Comparison of ENCODE assay signal across 8 mouse cellular contexts in the genomic region with DNA sequence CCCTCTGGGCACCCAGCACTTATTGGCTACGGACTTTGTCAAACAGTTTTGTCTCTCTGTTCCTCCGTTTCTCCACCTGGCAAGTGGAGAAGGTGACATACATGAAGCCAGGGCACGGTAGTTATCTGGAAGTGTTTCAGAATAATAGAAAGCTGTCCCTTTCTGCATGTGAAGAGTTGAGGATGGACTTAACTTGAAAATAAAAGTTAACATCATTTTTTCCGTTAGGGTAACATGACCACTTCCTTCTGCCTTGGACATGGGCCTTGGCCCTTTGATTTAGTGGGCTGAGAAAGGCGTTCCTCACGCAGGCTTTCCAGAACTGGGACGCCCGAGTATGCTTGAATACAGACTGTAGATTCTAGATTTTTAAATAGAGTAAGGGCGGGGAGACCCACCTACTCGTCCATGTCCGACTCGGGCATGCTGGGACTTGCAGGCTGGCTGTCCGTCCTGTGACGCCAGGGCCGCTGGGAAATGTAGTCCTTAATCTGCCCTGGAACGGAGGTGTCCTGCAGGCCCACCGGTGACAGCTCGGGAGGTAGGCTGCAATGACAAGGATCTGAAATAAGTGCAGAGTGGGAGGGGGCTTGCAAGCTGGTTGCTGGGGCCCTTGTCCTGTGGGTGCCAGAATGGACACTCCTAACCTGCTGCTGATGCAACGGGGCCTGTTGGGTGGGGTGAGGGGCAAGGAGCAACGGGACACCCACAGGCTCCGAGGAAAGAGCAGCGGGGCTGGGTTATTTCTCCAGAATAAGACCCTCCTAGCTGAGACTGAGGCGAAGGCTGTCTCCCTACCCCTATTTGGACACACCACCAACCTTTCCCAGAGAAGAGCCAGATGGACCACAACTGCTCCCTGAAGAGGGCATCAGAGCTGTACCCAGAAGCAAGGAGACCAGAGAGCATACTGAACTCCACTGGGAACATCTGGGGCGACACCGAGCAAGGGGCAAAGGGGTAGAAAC. TPM values are rescaled to one million over a fixed set of nuclear protein-coding genes. Genes with fewer than 3 reads are reported as not detected.
DNase-seq lines count a peak whose midpoint lies in the region; ATAC-seq lines count a peak whose summit lies in the region.

A gene (plus strand): TSS at position 475 of the 968 bp plus-strand sequence.

- peaks cover 76% of the 10 kb centered on the region for H3K4me1 ChIP-seq in megakaryocyte, embryonic 14.5 days

- H3K27me3 ChIP-seq in megakaryocyte, embryonic 14.5 days (replicated peaks): no peaks in the 10 kb centered on the region

- peaks cover 35% of the 10 kb centered on the region for H3K36me3 ChIP-seq in megakaryocyte, embryonic 14.5 days (replicated peaks; ENCODE audit: low read length)

- ATAC-seq in inflammation-experienced regulatory T-cells, adult 6 months: peak; percentile 52

- no peaks in the 10 kb centered on the region for H3K9me3 ChIP-seq in megakaryocyte, embryonic 14.5 days

- H3K4me3 ChIP-seq in megakaryocyte, embryonic 14.5 days (replicated peaks): peak within 1 kb of the TSS; percentile 90

- peak; percentile 91 for DNase-seq in adrenal gland, adult 2 months
- peak; percentile 89 for DNase-seq in embryo, embryonic 11 days
- peak; percentile 80 for DNase-seq in gastrocnemius, postnatal 25 days
- peak; percentile 52 to 81 for DNase-seq in left cerebral cortex, adult 9 months (ENCODE audit: low spot score in 2 of 2)
- peak; percentile 90 to 93 for DNase-seq in right cerebral cortex, postnatal 10 days (ENCODE audit: low spot score in 2 of 2)
- DNase-seq in urinary bladder, postnatal 36 days (ENCODE audit: low spot score in 2 of 2): peak; percentile 76 to 78

RNA-seq across cellular contexts. Expression of the gene that starts here (rescaled TPM):
- 10 to 100 TPM; 20.1 to 26.0 TPM for total RNA-seq in adrenal gland, adult 2 months (2021)
- polyA plus RNA-seq in adrenal gland, adult 2 months (2012; rRNA removed): 11.9 and 16.3 TPM in 2 replicates
- total RNA-seq in gastrocnemius, postnatal 25 days (2021): 10 to 100 TPM in 1 of 2 experiments, 1 to 10 TPM in 1; 8.8 to 10.3 TPM
- 100 to 1,000 TPM in 2 of 3 experiments, 10 to 100 TPM in 1; 93.6 to 120 (median 110) TPM for polyA plus RNA-seq in inflammation-experienced regulatory T-cells, adult 6 months (2017; shearing (Covaris generic))
- 5.7 and 22.3 TPM in 2 replicates for polyA plus RNA-seq in megakaryocyte, embryonic 14.5 days (2012; ENCODE audit: insufficient read depth, low replicate concordance)

Comparison
In these comparisons a context has a peak if more than half of its experiments do, and no peak if none do; other contexts are left out.
1. Peak in every context shown above with its lines: DNase-seq, ATAC-seq and H3K4me3 ChIP-seq.